Mouse (Mus musculus): ENCODE results near the gene Nae1. TPM values are rescaled to one million over a fixed set of nuclear protein-coding genes. Genes with fewer than 3 reads are reported as not detected.

Gene Nae1
- polyA plus RNA-seq, 1 experiment from 2014 or later, result 163 TPM

DNA sequence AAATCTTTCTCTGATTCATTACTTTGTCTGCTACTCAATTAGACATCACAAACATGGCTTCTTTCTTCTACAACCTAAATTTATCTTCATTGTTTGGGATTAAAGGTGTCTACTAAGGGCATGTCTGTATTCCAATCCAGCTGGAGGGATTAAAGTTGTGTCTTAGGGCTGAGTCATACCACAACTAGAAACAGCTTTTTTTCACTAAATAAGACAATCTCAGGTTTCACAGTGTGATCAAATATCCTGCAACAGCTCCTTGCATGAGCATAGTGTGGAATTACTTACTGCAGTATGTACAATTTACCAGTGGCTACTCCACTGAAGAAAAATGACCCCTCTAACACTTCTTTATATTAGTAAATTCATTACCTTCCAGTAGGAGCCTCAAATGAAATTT lies 26.3 kb upstream of the Nae1 start:
- no peaks in the 10 kb centered on the region for H3K27me3 ChIP-seq (ENCODE audit: control insufficient read depth, insufficient read depth, low read length)
- no peaks in the 10 kb centered on the region for H3K36me3 ChIP-seq (replicated peaks; ENCODE audit: control insufficient read depth, insufficient read depth, low read depth, low read length)
- no peaks in the 10 kb centered on the region for H3K4me1 ChIP-seq (ENCODE audit: control insufficient read depth, insufficient read depth, low read length)
- no peaks in the 10 kb centered on the region for H3K9me3 ChIP-seq (replicated peaks; ENCODE audit: control insufficient read depth, low read length)
- H3K4me3 ChIP-seq (ENCODE audit: low read depth, low read length), result no peak overlapping the region
- no peak overlapping the region for H3K4me2 ChIP-seq (ENCODE audit: low read depth, low read length)
- H3K9ac ChIP-seq (replicated peaks; ENCODE audit: low read length), result no peak overlapping the region
- DNase-seq (ENCODE audit: low spot score) (peak; percentile 11), ATAC-seq (replicated peaks; ENCODE audit: insufficient number of reproducible peaks, low FRiP score, low TSS enrichment, low read depth) (no peak)
- no peak overlapping the region for H3K27ac ChIP-seq (replicated peaks; ENCODE audit: low read depth, low read length)

DNA sequence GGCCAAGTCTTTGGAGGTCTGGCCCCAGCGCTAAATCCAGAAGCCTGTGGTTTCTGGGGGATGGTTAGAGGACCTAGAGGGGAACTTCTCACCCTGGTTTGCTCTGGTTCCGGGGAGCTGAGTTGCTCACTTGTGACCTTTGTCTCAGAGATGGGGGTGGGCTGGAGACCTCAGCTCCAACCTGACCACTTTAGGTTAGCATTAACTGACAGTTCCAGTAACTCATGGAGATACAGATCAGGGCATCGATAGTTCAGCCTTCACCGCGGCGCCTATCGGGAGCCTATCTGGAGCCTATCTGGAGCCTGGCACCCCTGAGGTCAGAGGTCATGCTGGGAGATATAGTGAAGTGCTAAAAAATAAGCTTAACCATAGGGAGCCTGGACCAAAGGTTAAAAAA lies 22.8 kb upstream of the Nae1 start:
- Histone ChIP-seq H3K9ac (replicated peaks; ENCODE audit: low read length) (no peak overlapping the region), H3K27me3 (ENCODE audit: control insufficient read depth, insufficient read depth, low read length) (no peaks in the 10 kb centered on the region), H3K36me3 (replicated peaks; ENCODE audit: control insufficient read depth, insufficient read depth, low read depth, low read length) (no peaks in the 10 kb centered on the region), H3K27ac (replicated peaks; ENCODE audit: low read depth, low read length) (no peak overlapping the region), H3K4me1 (ENCODE audit: control insufficient read depth, insufficient read depth, low read length) (no peaks in the 10 kb centered on the region), H3K4me2 (ENCODE audit: low read depth, low read length) (no peak overlapping the region), H3K4me3 (ENCODE audit: low read depth, low read length) (no peak overlapping the region), H3K9me3 (replicated peaks; ENCODE audit: control insufficient read depth, low read length) (no peaks in the 10 kb centered on the region)
- DNase-seq (ENCODE audit: low spot score) (no peak), ATAC-seq (replicated peaks; ENCODE audit: insufficient number of reproducible peaks, low FRiP score, low TSS enrichment, low read depth) (no peak)
- 76% methylated on average over 7 of the region's 7 CpGs for WGBS

DNA sequence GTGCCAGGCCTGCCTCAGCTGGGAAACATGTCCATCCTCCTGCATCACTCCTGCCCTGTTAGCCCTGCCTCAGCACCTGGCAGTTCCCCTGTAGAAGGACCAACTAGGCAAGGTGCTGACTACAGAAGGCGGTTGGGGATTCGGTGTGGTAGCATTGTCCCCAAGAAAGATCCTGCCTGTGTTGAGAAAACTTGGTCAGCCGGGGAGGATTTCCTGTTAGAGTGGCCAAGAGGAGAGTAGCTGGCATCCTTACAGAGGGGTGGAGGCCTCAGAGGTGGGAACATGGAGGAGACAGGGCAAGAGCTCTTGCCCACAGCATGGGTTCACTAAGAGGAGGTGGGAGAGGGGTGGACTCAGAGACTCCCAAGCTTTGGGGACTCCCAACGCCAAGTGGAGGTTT lies 20.8 kb upstream of the Nae1 start:
- WGBS, result 88% methylated on average over 4 of the region's 4 CpGs
- ATAC-seq (replicated peaks; ENCODE audit: insufficient number of reproducible peaks, low FRiP score, low TSS enrichment, low read depth) (no peak), DNase-seq (ENCODE audit: low spot score) (no peak)
- Histone ChIP-seq H3K4me1 (ENCODE audit: control insufficient read depth, insufficient read depth, low read length) (no peaks in the 10 kb centered on the region), H3K9me3 (replicated peaks; ENCODE audit: control insufficient read depth, low read length) (no peaks in the 10 kb centered on the region), H3K4me2 (ENCODE audit: low read depth, low read length) (no peak overlapping the region), H3K36me3 (replicated peaks; ENCODE audit: control insufficient read depth, insufficient read depth, low read depth, low read length) (no peaks in the 10 kb centered on the region), H3K4me3 (ENCODE audit: low read depth, low read length) (no peak overlapping the region), H3K9ac (replicated peaks; ENCODE audit: low read length) (no peak overlapping the region), H3K27ac (replicated peaks; ENCODE audit: low read depth, low read length) (no peak overlapping the region), H3K27me3 (ENCODE audit: control insufficient read depth, insufficient read depth, low read length) (no peaks in the 10 kb centered on the region)

DNA sequence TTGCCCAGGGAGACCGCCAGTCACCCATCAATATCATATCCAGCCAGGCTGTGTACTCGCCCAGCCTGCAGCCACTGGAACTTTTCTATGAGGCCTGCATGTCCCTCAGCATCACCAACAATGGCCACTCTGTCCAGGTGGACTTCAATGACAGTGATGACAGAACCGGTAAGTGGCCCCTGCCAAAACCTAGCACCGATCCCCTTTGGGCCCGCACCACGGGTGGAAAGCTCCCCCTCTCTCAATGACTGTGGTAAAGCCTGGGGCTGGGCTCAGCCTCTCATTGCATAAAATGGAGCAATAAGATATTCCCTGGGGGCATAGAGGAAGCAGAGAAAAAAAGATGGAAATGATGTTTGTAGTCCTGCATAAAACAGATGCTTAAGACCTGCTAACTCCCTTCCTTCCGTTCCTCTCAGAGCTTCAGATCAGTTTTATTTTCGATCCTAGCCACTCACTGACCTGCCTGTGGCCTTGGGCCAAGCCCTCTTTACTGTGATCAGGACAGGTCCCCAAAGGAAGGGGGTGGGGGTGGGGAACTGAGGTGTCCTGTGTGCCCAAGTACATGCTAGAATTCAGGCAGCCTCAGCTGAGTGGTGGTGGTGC lies 9.1 kb upstream of the Nae1 start:
- WGBS, result 81% methylated on average over 8 of the region's 8 CpGs
- Histone ChIP-seq H3K4me1 (ENCODE audit: control insufficient read depth, insufficient read depth, low read length) (no peaks in the 10 kb centered on the region; the same call in none of the 2 replicates), H3K36me3 (replicated peaks; ENCODE audit: control insufficient read depth, insufficient read depth, low read depth, low read length) (no peaks in the 10 kb centered on the region), H3K27ac (replicated peaks; ENCODE audit: low read depth, low read length) (no peak overlapping the region), H3K4me2 (ENCODE audit: low read depth, low read length) (no peak overlapping the region), H3K9ac (replicated peaks; ENCODE audit: low read length) (no peak overlapping the region), H3K4me3 (ENCODE audit: low read depth, low read length) (no peak overlapping the region), H3K27me3 (ENCODE audit: control insufficient read depth, insufficient read depth, low read length) (peaks cover 35% of the 10 kb centered on the region), H3K9me3 (replicated peaks; ENCODE audit: control insufficient read depth, low read length) (no peaks in the 10 kb centered on the region)
- ATAC-seq (replicated peaks; ENCODE audit: insufficient number of reproducible peaks, low FRiP score, low TSS enrichment, low read depth), result no peak
- no peak for DNase-seq (ENCODE audit: low spot score)

DNA sequence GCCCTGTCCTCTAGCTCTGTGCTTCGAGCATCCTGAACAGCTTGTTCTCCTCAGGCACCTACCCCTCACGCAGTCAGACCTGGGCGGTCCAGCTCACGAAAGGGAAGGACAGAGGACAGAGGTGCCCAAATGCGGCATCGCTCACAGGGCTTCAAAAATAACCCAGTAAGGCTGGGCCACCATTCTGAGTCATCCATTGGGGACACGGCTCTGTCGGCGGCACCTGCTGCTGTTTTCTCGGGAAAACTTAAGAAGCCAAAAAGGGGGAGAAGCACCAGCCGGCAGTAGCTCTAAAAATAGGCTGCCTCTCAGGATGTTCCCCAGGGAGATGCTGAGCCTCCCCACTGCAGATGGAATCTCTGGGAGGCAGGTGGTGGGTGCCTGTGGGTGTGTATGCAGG lies 7.7 kb upstream of the Nae1 start:
- DNase-seq (ENCODE audit: low spot score) (no peak), ATAC-seq (replicated peaks; ENCODE audit: insufficient number of reproducible peaks, low FRiP score, low TSS enrichment, low read depth) (no peak)
- H3K27ac ChIP-seq (replicated peaks; ENCODE audit: low read depth, low read length), result no peak overlapping the region
- no peak overlapping the region for H3K4me3 ChIP-seq (ENCODE audit: low read depth, low read length)
- peaks cover 35% of the 10 kb centered on the region for H3K27me3 ChIP-seq (ENCODE audit: control insufficient read depth, insufficient read depth, low read length)
- no peak overlapping the region for H3K4me2 ChIP-seq (ENCODE audit: low read depth, low read length)
- no peaks in the 10 kb centered on the region for H3K9me3 ChIP-seq (replicated peaks; ENCODE audit: control insufficient read depth, low read length)
- H3K36me3 ChIP-seq (replicated peaks; ENCODE audit: control insufficient read depth, insufficient read depth, low read depth, low read length), result no peaks in the 10 kb centered on the region
- H3K4me1 ChIP-seq (ENCODE audit: control insufficient read depth, insufficient read depth, low read length), result no peaks in the 10 kb centered on the region; the same call in none of the 2 replicates
- no peak overlapping the region for H3K9ac ChIP-seq (replicated peaks; ENCODE audit: low read length)
- WGBS, result 8% methylated on average over 11 of the region's 11 CpGs

DNA sequence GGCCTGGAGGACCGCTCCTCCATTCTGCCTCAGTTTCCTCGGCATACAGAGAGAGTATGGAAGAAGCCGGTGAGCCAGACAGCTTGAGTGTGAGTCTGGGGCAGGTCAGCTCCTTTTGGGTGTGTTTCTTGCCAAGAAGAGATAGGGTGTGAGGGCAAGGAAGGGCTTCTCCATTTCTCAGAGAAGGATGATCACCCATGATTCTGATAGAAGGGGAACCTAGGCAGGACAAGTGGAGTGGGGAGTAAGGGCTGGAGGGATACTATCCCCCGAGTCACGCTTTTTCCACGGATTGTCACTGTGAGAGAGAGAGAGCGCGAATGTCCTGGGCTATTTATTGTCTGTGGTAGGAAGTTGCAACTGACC lies 7.1 kb upstream of the Nae1 start:
- Histone ChIP-seq H3K9me3 (replicated peaks; ENCODE audit: control insufficient read depth, low read length) (no peaks in the 10 kb centered on the region), H3K27ac (replicated peaks; ENCODE audit: low read depth, low read length) (no peak overlapping the region), H3K27me3 (ENCODE audit: control insufficient read depth, insufficient read depth, low read length) (peaks cover 35% of the 10 kb centered on the region), H3K4me3 (ENCODE audit: low read depth, low read length) (peak overlapping the region; percentile 48), H3K4me2 (ENCODE audit: low read depth, low read length) (peak overlapping the region; percentile 92), H3K4me1 (ENCODE audit: control insufficient read depth, insufficient read depth, low read length) (no peaks in the 10 kb centered on the region; the same call in none of the 2 replicates), H3K36me3 (replicated peaks; ENCODE audit: control insufficient read depth, insufficient read depth, low read depth, low read length) (no peaks in the 10 kb centered on the region), H3K9ac (replicated peaks; ENCODE audit: low read length) (no peak overlapping the region)
- ATAC-seq (replicated peaks; ENCODE audit: insufficient number of reproducible peaks, low FRiP score, low TSS enrichment, low read depth) (no peak), DNase-seq (ENCODE audit: low spot score) (no peak)
- WGBS, result 14% methylated on average over 8 of the region's 8 CpGs

DNA sequence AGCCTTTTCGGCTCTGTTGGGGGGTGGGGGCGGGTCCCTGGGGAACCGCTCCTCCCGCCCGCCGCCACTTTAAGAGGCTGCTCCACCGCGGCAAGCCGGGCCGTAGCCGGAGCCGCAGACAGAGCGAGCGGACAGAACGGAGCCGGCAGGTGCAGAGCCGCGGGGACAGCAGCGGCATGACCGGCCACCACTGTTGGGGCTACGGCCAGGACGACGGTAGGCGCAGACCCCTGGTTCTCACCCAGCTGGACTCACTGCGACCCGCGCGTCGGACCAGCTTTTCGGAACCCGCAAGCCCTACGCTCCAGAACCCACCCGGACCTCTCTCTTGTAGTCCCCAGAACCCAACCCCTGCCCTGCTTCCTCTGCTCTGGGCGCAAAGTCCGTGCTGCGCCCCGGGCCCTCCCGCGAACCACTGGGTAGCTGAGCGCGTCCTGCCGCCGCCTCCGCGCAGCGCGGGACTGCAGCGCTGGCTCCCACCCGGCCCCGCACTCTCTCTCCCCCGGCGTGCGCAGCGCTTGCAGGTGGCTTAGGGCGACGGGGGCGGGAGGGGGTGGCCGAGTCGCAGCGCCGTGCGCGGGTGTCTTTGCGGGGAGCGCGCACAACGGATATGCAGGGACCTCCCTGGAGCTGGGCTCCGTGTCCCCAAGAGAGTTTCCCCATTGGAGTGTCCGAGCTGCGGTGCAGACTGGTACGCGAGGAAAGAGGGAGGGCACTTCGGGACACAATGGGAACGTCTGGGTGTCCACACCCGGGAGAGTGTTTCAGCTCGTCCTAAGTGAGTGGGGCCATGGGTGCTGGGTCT lies 6.5 kb upstream of the Nae1 start:
- Histone ChIP-seq H3K9ac (replicated peaks; ENCODE audit: low read length) (peak overlapping the region; percentile 39), H3K27ac (replicated peaks; ENCODE audit: low read depth, low read length) (no peak overlapping the region), H3K36me3 (replicated peaks; ENCODE audit: control insufficient read depth, insufficient read depth, low read depth, low read length) (no peaks in the 10 kb centered on the region), H3K4me2 (ENCODE audit: low read depth, low read length) (peak overlapping the region; percentile 92), H3K4me1 (ENCODE audit: control insufficient read depth, insufficient read depth, low read length) (no peaks in the 10 kb centered on the region; the same call in none of the 2 replicates), H3K9me3 (replicated peaks; ENCODE audit: control insufficient read depth, low read length) (no peaks in the 10 kb centered on the region), H3K27me3 (ENCODE audit: control insufficient read depth, insufficient read depth, low read length) (peaks cover 35% of the 10 kb centered on the region), H3K4me3 (ENCODE audit: low read depth, low read length) (peak overlapping the region; percentile 48)
- DNase-seq (ENCODE audit: low spot score) (no peak), ATAC-seq (replicated peaks; ENCODE audit: insufficient number of reproducible peaks, low FRiP score, low TSS enrichment, low read depth) (peak; percentile 46; the same call in 1 of the 2 replicates)
- under 1% methylated on average over 72 of the region's 76 CpGs for WGBS

DNA sequence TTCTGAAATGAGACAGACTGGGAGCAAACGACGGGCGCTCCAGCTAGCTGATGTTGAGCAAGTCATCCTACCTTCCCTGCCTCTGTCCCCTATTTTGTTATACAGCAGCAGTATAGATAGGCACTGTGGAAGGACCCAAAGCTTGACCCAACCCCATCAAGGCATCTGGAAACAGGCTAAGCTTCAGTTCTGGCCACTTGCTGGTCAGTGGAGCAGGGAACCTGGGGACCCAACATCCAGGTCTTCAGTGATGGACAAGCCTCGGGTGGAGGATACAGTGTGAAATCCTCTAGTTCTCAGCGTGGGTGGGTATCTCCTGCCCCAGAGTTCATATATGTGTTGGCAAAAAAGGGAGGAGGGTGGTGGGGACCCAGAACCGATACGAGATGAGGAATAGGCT lies 5.8 kb upstream of the Nae1 start:
- ATAC-seq (replicated peaks; ENCODE audit: insufficient number of reproducible peaks, low FRiP score, low TSS enrichment, low read depth) (no peak), DNase-seq (ENCODE audit: low spot score) (no peak)
- H3K4me2 ChIP-seq (ENCODE audit: low read depth, low read length), result peak overlapping the region; percentile 92; the same call in 1 of the 2 replicates
- peaks cover 35% of the 10 kb centered on the region for H3K27me3 ChIP-seq (ENCODE audit: control insufficient read depth, insufficient read depth, low read length)
- no peak overlapping the region for H3K9ac ChIP-seq (replicated peaks; ENCODE audit: low read length)
- peak overlapping the region; percentile 48; the same call in 1 of the 2 replicates for H3K4me3 ChIP-seq (ENCODE audit: low read depth, low read length)
- H3K27ac ChIP-seq (replicated peaks; ENCODE audit: low read depth, low read length), result no peak overlapping the region
- no peaks in the 10 kb centered on the region for H3K9me3 ChIP-seq (replicated peaks; ENCODE audit: control insufficient read depth, low read length)
- WGBS, result 33% methylated on average over 7 of the region's 7 CpGs
- no peaks in the 10 kb centered on the region for H3K36me3 ChIP-seq (replicated peaks; ENCODE audit: control insufficient read depth, insufficient read depth, low read depth, low read length)
- no peaks in the 10 kb centered on the region; the same call in none of the 2 replicates for H3K4me1 ChIP-seq (ENCODE audit: control insufficient read depth, insufficient read depth, low read length)
